Mouse (Mus musculus) frontal cortex, postnatal 14 days (tissue): ENCODE data around the gene Foxa1.

Source experiments
- DNase-seq, 2 experiments: peaks; one replicate each; pipeline ENCODE4 v3.0.0; 2022; ENCODE audit warnings: low spot score in 2 of 2

The Foxa1 gene

GRCm38 (mm10) chr12:57541118-57541517, 5.6 kb downstream of the Foxa1 start:
- DNase-seq: no peak

- DNase-seq: no peak
These were observed 7.1 kb downstream of the Foxa1 start for GRCm38 (mm10) chr12:57539551-57539985.

GRCm38 (mm10) chr12:57538588-57539550, 7.8 kb downstream of the Foxa1 start:
- DNase-seq: no peak

- DNase-seq: no peak
These were observed 8.7 kb downstream of the Foxa1 start for GRCm38 (mm10) chr12:57537791-57538587.

- DNase-seq: no peak
These were observed 9.6 kb downstream of the Foxa1 start for GRCm38 (mm10) chr12:57536909-57537670.

GRCm38 (mm10) chr12:57536056-57536908, 10.4 kb downstream of the Foxa1 start:
- DNase-seq: no peak

- DNase-seq: no peak
These were observed 11.7 kb downstream of the Foxa1 start for GRCm38 (mm10) chr12:57534879-57535611.

GRCm38 (mm10) chr12:57534517-57534878, 12.2 kb downstream of the Foxa1 start:
- DNase-seq: no peak

GRCm38 (mm10) chr12:57530474-57530873, 16.2 kb downstream of the Foxa1 start:
- no peak for DNase-seq

- no peak for DNase-seq
These were observed 18.4 kb downstream of the Foxa1 start for GRCm38 (mm10) chr12:57528335-57528734.

GRCm38 (mm10) chr12:57515702-57516377, 30.9 kb downstream of the Foxa1 start:
- DNase-seq: no peak

GRCm38 (mm10) chr12:57514552-57514951, 32.2 kb downstream of the Foxa1 start:
- no peak for DNase-seq

GRCm38 (mm10) chr12:57511560-57511959, 35.2 kb downstream of the Foxa1 start:
- no peak for DNase-seq

GRCm38 (mm10) chr12:57511127-57511526, 35.6 kb downstream of the Foxa1 start:
- no peak for DNase-seq

GRCm38 (mm10) chr12:57509726-57510125, 37.0 kb downstream of the Foxa1 start:
- no peak for DNase-seq

GRCm38 (mm10) chr12:57508938-57509337, 37.8 kb downstream of the Foxa1 start:
- DNase-seq: no peak

- no peak for DNase-seq
These were observed 41.4 kb downstream of the Foxa1 start for GRCm38 (mm10) chr12:57505329-57505728.

- DNase-seq: no peak
These were observed 46.5 kb downstream of the Foxa1 start for GRCm38 (mm10) chr12:57500246-57500645.

GRCm38 (mm10) chr12:57496347-57497119, 50.2 kb downstream of the Foxa1 start:
- DNase-seq: no peak
